Mouse (Mus musculus) left cerebral cortex, adult 2 months (tissue): Measurements from ENCODE around the gene Vmn1r77. TPM values are rescaled to one million over a fixed set of nuclear protein-coding genes. Genes with fewer than 3 reads are reported as not detected.
"Not testable (repeated sequence)": the region's sequence is repeated elsewhere in the genome, so short reads cannot be mapped to it uniquely, and the experiment has no call there.

ENCODE experiments used
- DNase-seq, 2 experiments: peaks; one replicate each; pipeline ENCODE4 v3.0.0; 2021 to 2022; ENCODE audit warnings: low spot score in 2 of 2, mixed read lengths in 1 of 2; ENCODE audit errors: extremely low spot score in 1 of 2
- H3K27ac ChIP-seq: fragments of 200-600 bp; 2 replicates; pipeline ENCODE4 v1.8.1; 2022
- H3K4me3 ChIP-seq: fragments of 200-600 bp; 2 replicates; pipeline ENCODE4 v1.8.1; 2022
- CTCF ChIP-seq: fragments of 200-600 bp; IDR thresholded peaks from 2 replicates; pipeline ENCODE4 v1.8.1; 2022; ENCODE audit warnings: antibody characterized with exemption, mild to moderate bottlenecking, moderate library complexity
- intact Hi-C: fragments of 180-260 bp; cut with DNase I; formaldehyde crosslinking; loops from one replicate; pipeline ENCODE4 v1.15.1; 2025
- long read RNA-seq, 2 experiments: library from polyadenylated mRNA; stranded (forward); transcript quantifications; one replicate each; pipeline ENCODE4 v2.0.0; 2021; ENCODE audit warnings: borderline mapping rate in 2 of 2
- total RNA-seq, 2 experiments: library from RNA; stranded (reverse); gene quantifications; 2 replicates each; pipeline ENCODE4 v1.2.3; 2021

Gene Vmn1r77
- total RNA-seq, result not detected
- long read RNA-seq, experiment 1, result 0 reads
- long read RNA-seq, experiment 2, result 0 reads

GRCm38 (mm10) chr7:12036452-12036851 is at the start of gene Vmn1r77:
Gene Vmn1r77, plus strand, starts transcription at chr7:12036752.
- H3K27ac ChIP-seq, H3K4me3 ChIP-seq, intact Hi-C loops, DNase-seq: not testable (repeated sequence)

- H3K4me3 ChIP-seq, DNase-seq, intact Hi-C loops, H3K27ac ChIP-seq: not testable (repeated sequence)
These were observed 25.1 kb upstream of the Vmn1r77 start for GRCm38 (mm10) chr7:12011491-12011890.

DNA sequence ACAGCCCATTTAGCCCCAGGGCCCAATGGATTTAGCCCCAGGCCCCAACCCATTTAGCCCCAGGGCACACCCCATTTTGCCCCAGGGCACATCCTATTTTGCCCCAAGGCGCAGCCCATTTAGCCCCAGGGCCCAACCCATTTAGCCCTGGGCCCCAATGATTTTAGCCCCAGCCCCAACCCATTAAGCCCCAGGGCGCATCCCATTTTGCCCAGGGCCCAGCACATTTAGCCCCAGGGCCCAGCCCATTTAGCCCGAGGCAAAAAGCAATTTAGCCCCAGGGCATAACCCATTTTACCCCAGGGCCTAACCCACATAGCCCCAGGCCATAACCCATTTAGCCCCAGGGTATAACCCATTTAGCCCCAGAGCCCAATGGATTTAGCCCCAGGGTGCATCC is 24.2 kb upstream of the Vmn1r77 start:
- DNase-seq, intact Hi-C loops, H3K4me3 ChIP-seq, H3K27ac ChIP-seq: not testable (repeated sequence)

DNA sequence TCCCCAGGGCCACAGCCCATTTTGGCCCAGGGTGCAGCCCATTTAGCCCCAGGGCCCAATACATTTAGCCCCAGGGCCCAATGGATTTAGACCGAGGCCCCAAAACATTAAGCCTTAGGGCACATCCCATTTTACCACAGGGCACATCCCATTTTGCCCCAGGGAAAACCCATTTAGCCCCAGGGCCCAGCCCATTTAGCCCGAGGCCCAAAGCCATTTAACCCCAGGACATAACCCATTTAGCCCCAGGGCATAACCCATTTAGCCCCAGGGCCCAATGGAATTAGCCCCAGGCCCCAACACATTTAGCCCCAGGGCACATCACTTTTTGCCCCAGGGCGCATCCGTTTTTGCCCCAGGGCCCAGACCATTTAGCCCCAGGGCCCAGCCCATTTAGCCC is 23.4 kb upstream of the Vmn1r77 start:
- no peak for TF ChIP-seq CTCF
- Histone ChIP-seq H3K4me3 (no peak overlapping the region), H3K27ac (no peak overlapping the region)
- intact Hi-C loops, result no loop called here
- DNase-seq, result no peak

DNA sequence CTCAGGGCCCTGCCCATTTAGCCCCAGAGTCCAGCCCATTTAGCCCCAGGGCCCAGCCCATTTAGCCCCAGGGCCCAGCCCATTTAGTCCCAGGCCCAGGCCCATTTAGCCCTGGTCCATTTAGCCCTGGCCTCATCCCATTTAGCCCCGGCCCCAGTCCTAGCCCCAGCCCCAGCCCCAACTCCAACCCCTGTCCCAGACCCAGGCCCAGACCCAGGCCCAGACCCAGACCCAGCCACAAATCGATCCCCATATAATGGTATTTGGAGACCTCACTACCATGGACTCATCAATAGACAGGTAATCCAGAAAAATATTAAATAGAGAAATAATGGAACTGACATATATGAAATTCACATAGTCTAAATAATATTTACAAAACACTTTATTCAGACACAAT is 18.7 kb upstream of the Vmn1r77 start:
- DNase-seq, H3K27ac ChIP-seq, H3K4me3 ChIP-seq, intact Hi-C loops: not testable (repeated sequence)

- no peak for DNase-seq
- intact Hi-C loops, result no loop called here
- TF ChIP-seq CTCF, result no peak
- no peak overlapping the region for H3K4me3 ChIP-seq
- no peak overlapping the region for H3K27ac ChIP-seq
These were observed 4.1 kb downstream of the Vmn1r77 start for GRCm38 (mm10) chr7:12040664-12041063.

Other genes starting within 250 kb of the Vmn1r77 start
- gene Vmn1r74, start 202.8 kb upstream of the Vmn1r77 start, total RNA-seq, result not detected
- not detected for gene Vmn1r75, start 162.1 kb upstream of the Vmn1r77 start, total RNA-seq
- gene Vmn1r76, start 98.5 kb upstream of the Vmn1r77 start, total RNA-seq, result not detected
- gene Vmn1r78, start 113.5 kb downstream of the Vmn1r77 start, total RNA-seq, result not detected
- not detected for gene Vmn1r79, start 134.5 kb downstream of the Vmn1r77 start, total RNA-seq
- gene Vmn1r80, start 152.5 kb downstream of the Vmn1r77 start, total RNA-seq, result not detected
- gene Vmn1r81, start 231.5 kb downstream of the Vmn1r77 start, total RNA-seq, result under 1 TPM in 1 of 2 experiments, not detected in 1; 0.05 TPM